Mouse (Mus musculus) liver, embryonic 14.5 days (tissue): ENCODE measurements around the gene Ppp2r5c.

Source experiments
- CTCF ChIP-seq: IDR thresholded peaks from 2 replicates; pipeline ENCODE4 v1.5.1; 2016; ENCODE audit warnings: antibody characterized with exemption, low read depth, control low read depth
- EP300 ChIP-seq: IDR thresholded peaks from 2 replicates; pipeline ENCODE4 v1.6.1; 2016; ENCODE audit warnings: antibody characterized with exemption, low read depth

DNA sequence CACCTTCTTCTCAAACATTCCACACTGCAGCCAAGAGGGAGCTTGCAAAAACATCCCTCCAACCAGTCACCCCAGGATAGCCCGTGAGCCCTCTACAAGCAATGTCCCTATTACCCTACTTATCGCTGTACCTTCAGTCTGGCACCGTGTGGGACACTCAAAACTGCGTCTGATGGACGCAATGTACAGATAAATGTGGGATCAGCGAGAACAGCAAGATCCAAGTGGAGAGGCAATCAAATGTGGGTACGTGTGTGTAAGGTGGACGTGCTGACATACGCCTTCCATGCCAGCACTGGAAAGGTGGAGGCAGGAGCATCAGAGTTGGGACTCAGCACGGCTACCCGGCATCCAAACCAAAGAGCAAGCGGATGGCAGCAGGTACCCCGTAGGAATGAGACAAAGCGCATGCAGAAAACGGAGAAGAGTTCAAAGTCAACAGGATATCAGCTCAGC is 143.9 kb downstream of the Ppp2r5c start:
- no peak for TF ChIP-seq CTCF
- TF ChIP-seq EP300 = no peak
